Mouse (Mus musculus) liver, adult 2 months (tissue): ENCODE measurements around the gene Fbxo42. TPM values are rescaled to one million over a fixed set of nuclear protein-coding genes. Genes with fewer than 3 reads are reported as not detected.

Experiments
- DNase-seq: peaks from one replicate; pipeline ENCODE4 v3.0.0-alpha.2; 2011; ENCODE audit warnings: low read depth, low spot score; ENCODE audit errors: extremely low read depth
- H3K27ac ChIP-seq: fragments of 200-500 bp; replicated peaks from 2 replicates; pipeline ENCODE4 v1.5.1; 2012; ENCODE audit warnings: low read depth, mild to moderate bottlenecking, control low read depth, inconsistent platforms, low read length; ENCODE audit not compliant: insufficient read depth
- H3K27me3 ChIP-seq: fragments of 200-500 bp; 2 replicates; pipeline ENCODE4 v1.6.1; 2012; ENCODE audit warnings: mild to moderate bottlenecking, moderate library complexity, low read length, inconsistent platforms; ENCODE audit not compliant: control insufficient read depth, insufficient read depth
- H3K36me3 ChIP-seq: fragments of 200-500 bp; 2 replicates; pipeline ENCODE4 v1.6.1; 2012; ENCODE audit warnings: low read length, inconsistent platforms; ENCODE audit not compliant: control insufficient read depth, insufficient read depth
- H3K4me1 ChIP-seq: fragments of 200-500 bp; 2 replicates; pipeline ENCODE4 v1.6.1; 2011; ENCODE audit warnings: low read length; ENCODE audit not compliant: control insufficient read depth, insufficient read depth
- H3K4me3 ChIP-seq: fragments of 200-500 bp; 2 replicates; pipeline ENCODE4 v1.5.1; 2011; ENCODE audit warnings: low read depth, mild to moderate bottlenecking, control low read depth, low read length, moderate library complexity; ENCODE audit not compliant: insufficient read depth
- H3K79me2 ChIP-seq: fragments of 200-500 bp; 2 replicates; pipeline ENCODE4 v1.6.1; 2012; ENCODE audit warnings: inconsistent platforms, mild to moderate bottlenecking, low read length, moderate library complexity; ENCODE audit not compliant: control insufficient read depth, insufficient read depth
- H3K9ac ChIP-seq: fragments of 200-500 bp; 2 replicates; pipeline ENCODE4 v1.6.1; 2012; ENCODE audit warnings: low read depth, mild to moderate bottlenecking, control low read depth, inconsistent platforms, low read length
- CTCF ChIP-seq: fragments of 200-500 bp; IDR thresholded peaks from 2 replicates; pipeline ENCODE4 v1.5.1; 2011; ENCODE audit warnings: low read depth, low read length, control low read depth
- POLR2A ChIP-seq: fragments of 200-500 bp; IDR thresholded peaks from 2 replicates; pipeline ENCODE4 v1.6.1; 2011; ENCODE audit warnings: low read length, control low read depth; ENCODE audit not compliant: insufficient read depth; ENCODE audit errors: extremely low read depth
- whole genome bisulfite sequencing: fragments of 180-500 bp; shearing (Covaris S2); methylation state at CpG from one replicate; pipeline ENCODE4 v1.1.7; 2018; 5-methylcytosine and 5-hydroxymethylcytosine counted together
- polyA plus RNA-seq: library from polyadenylated mRNA; depleted of rRNA; stranded (reverse); fragments of >200 nt; gene quantifications from 2 replicates; pipeline ENCODE4 v1.2.3, GENCODE M21; 2012
- total RNA-seq: library from RNA; depleted of rRNA; stranded (reverse); fragments of >200 nt; gene quantifications from 2 replicates; pipeline ENCODE4 v1.2.3, GENCODE M21; 2014

The Fbxo42 gene
- total and polyA plus RNA-seq, 2 experiments: 2.0 to 6.3 TPM

DNA sequence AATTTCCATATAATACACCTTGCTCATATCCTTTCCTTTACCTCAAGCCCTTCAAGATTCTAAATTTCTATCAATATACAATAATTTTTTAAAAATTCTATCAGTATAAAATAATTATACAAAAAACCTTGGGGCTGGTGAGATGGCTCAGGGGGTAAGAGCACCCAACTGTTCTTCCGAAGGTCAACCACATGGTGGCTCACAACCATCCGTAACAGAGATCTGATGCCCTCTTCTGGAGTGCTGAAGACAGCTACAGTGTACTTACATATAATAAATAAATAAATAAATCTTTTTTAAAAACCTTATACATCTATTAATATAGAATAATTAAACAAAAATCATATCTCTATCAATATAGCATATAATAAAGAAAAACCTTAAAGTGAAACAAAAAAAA lies 74.1 kb downstream of the Fbxo42 start:
- H3K27me3 ChIP-seq: no peaks in the 10 kb centered on the region
- H3K36me3 ChIP-seq: no peaks in the 10 kb centered on the region
- no peak overlapping the region for H3K9ac ChIP-seq
- DNase-seq: peak; percentile 46
- H3K4me3 ChIP-seq: no peak overlapping the region
- H3K27ac ChIP-seq: no peak overlapping the region
- H3K79me2 ChIP-seq: no peaks in the 10 kb centered on the region
- no peak for TF ChIP-seq POLR2A
- peak; percentile 35; the same call in 1 of the 2 replicates for TF ChIP-seq CTCF
- peaks cover 3% of the 10 kb centered on the region; the same call in 1 of the 2 replicates for H3K4me1 ChIP-seq
- WGBS: 78% methylated on average over 2 of the region's 2 CpGs

DNA sequence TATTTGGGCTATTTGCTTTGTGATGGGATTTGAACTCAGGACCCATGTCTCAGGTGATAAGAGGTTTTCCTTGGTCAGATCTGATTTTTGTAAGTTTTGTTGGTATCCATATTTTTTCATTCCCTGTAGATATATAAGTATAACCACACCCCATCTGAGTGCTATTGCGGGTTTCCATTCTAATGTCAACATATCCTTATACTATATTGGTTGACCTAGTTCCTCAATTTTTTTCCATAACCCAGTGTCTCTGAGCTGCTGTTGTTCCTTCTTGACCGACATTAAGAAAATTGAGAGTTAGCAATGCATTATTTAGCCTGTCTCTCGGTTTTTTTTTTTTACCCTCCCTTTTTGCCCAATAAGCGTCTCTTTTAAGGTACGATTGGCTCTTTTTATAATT lies 75.0 kb downstream of the Fbxo42 start:
- Histone ChIP-seq H3K79me2 (no peaks in the 10 kb centered on the region), H3K36me3 (no peaks in the 10 kb centered on the region), H3K9ac (no peak overlapping the region), H3K4me1 (peaks cover 3% of the 10 kb centered on the region; the same call in 1 of the 2 replicates), H3K27ac (no peak overlapping the region), H3K4me3 (no peak overlapping the region), H3K27me3 (no peaks in the 10 kb centered on the region)
- no peak for TF ChIP-seq CTCF
- no peak for TF ChIP-seq POLR2A
- DNase-seq: no peak
- WGBS: 91% methylated on average over 5 of the region's 5 CpGs

DNA sequence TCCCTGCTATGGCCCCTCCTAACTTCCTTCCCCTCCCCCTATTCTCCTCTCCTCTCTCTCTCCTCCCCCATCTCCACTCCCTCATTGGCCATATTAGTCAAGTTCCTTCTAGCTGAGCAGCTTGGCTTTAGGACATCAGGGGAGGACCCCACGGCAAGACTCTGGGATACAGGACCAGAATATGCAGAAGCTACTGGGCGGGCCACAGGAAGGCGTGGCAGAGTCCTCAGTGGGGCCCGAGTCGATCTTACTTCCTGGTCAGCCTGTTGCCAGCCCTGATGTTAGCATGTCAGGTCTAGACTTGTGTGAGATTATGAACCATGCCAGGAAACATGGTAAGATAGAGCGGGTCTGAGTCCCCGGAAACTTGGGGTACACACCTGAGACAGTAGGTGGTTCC lies 81.0 kb downstream of the Fbxo42 start:
- 90% methylated on average over 7 of the region's 7 CpGs for WGBS
- Histone ChIP-seq H3K79me2 (no peaks in the 10 kb centered on the region), H3K4me1 (peaks cover 3% of the 10 kb centered on the region; the same call in 1 of the 2 replicates), H3K4me3 (no peak overlapping the region), H3K36me3 (no peaks in the 10 kb centered on the region), H3K27me3 (no peaks in the 10 kb centered on the region), H3K27ac (no peak overlapping the region), H3K9ac (no peak overlapping the region)
- no peak for DNase-seq
- no peak for TF ChIP-seq CTCF
- no peak for TF ChIP-seq POLR2A

DNA sequence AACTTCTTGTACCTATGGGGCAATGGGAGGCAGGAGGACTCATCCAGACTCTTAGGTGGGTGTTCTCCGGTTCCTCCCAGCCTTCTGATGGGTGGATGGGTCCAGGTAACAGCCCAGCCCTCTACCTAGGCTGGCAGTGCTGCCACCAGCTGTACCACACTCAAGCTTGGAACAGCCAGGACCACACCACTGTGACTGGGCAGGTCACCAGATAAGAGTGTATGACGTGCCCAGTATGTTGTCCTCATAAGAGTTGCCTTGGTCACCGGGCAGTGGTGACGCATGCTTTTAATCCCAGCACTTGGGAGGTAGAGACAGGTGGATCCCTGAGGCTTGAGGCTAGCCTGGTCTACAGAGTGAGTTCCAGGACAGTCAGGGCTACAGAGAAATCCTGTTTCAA lies 85.5 kb downstream of the Fbxo42 start:
- Histone ChIP-seq H3K79me2 (no peaks in the 10 kb centered on the region), H3K27me3 (no peaks in the 10 kb centered on the region), H3K4me1 (no peaks in the 10 kb centered on the region), H3K36me3 (no peaks in the 10 kb centered on the region), H3K27ac (no peak overlapping the region), H3K9ac (no peak overlapping the region), H3K4me3 (no peak overlapping the region)
- TF ChIP-seq POLR2A (no peak), CTCF (no peak)
- no peak for DNase-seq
- WGBS: 91% methylated on average over 4 of the region's 4 CpGs

DNA sequence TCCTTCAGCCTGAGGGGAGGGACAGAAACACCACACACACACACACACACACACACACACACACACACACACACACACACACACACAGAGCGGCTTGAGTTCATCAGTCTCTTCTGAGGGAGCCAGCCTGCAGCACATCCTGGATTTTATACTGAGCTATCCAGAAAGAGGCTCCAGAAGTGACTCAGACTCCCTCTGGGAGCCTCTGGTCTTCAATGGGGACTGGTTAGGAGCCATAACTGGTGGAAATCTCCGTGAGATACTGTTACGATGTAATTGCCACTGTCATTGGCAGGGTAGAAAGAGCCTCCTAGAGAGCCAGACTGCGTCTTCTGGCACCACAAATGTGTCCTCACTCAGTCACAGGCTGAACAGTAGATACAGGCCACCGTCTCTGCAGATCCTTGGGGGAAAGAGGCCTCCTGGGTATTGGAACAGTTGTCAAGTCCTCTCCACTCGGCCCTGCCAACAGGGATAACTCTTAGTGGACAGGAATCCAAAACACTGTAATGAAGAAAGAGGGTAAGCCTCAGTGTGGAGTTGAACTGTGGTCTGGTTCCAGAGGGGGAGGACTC lies 87.9 kb downstream of the Fbxo42 start:
- no peaks in the 10 kb centered on the region for H3K36me3 ChIP-seq
- H3K79me2 ChIP-seq: no peaks in the 10 kb centered on the region
- H3K27me3 ChIP-seq: no peaks in the 10 kb centered on the region
- no peak overlapping the region for H3K27ac ChIP-seq
- no peak overlapping the region for H3K4me3 ChIP-seq
- no peak for TF ChIP-seq CTCF
- TF ChIP-seq POLR2A: no peak
- WGBS: 85% methylated on average over 6 of the region's 6 CpGs
- peaks cover 4% of the 10 kb centered on the region; the same call in 1 of the 2 replicates for H3K4me1 ChIP-seq
- H3K9ac ChIP-seq: no peak overlapping the region
- no peak for DNase-seq

DNA sequence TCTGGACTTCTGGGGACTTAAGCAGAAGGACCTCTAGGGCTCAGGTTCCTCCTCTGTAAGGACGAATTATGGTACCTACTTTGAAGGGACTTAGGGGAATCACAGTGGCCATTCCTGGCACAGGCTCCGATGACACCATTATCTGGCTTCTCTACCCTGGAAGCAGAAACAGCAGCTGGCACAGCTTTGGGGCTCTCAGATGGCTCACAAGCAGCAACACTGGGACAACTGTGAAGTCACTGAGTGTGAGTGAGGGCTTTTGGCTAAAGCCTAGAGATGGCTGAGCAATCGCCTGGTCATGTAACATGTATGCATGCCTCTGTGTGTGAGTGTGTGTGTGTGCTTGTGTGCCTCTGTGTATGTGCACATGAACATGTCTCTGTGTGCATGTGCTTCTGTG lies 89.1 kb downstream of the Fbxo42 start:
- no peak for TF ChIP-seq CTCF
- TF ChIP-seq POLR2A: no peak
- Histone ChIP-seq H3K36me3 (no peaks in the 10 kb centered on the region), H3K27me3 (no peaks in the 10 kb centered on the region)

More for the DNA sequence above, 89.1 kb downstream of the Fbxo42 start:
- 82% methylated on average over 3 of the region's 3 CpGs for WGBS
- Histone ChIP-seq H3K4me3 (no peak overlapping the region), H3K79me2 (peaks cover 3% of the 10 kb centered on the region; the same call in 1 of the 2 replicates), H3K4me1 (peaks cover 14% of the 10 kb centered on the region), H3K27ac (no peak overlapping the region), H3K9ac (no peak overlapping the region)
- no peak for DNase-seq
